Mouse (Mus musculus): Measurements from ENCODE around the gene Celf5.

DNA sequence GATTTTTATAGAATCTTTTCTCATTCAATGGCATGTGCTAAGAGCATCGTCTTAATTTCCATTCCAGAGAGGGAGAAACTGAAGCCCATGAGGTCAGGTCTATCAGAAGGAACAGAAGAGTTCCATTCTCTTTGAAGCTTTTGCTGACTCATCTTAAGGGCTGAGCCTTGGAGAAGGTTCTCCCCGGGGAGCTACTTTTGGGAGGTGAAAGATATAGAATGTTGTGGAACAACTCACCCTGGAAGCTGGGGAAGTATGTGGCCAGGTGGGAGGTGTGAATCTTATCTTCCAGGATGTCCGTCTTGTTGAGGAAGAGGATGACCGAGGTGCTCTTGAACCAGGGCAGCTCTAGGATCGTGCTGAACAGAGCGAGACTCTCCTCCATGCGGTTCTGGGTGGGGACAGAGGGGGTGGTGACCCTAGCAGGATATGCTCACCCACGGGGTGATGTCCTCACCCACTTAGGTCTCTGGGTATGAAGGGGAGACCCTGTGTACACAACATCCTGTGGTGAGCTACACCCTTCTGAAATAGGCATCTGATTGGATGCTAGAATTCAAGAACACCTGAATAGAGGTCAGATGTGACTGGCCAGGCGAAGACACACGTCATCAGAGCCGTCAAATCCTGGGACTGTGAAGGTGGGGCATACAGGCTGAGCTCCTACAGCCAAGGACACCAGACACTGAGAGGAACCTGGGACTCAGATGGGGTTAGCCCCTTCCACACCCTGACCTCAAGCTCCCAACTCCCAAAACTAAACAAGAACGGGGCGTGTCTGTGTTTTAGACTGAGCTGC is 25.4 kb upstream of the Celf5 start:
- no peak for TF ChIP-seq CEBPB (IDR thresholded peaks at IDR 0.05; ENCODE audit: low read depth)
- TF ChIP-seq MAX (IDR thresholded peaks at IDR 0.05), result no peak
- TF ChIP-seq CTCF (IDR thresholded peaks at IDR 0.05; ENCODE audit: control insufficient read depth, insufficient read depth, insufficient read length), result no peak
- no peak for TF ChIP-seq USF1 (IDR thresholded peaks at IDR 0.05; ENCODE audit: low read depth)
